Mouse (Mus musculus) heart, postnatal 36 days (tissue): ENCODE data around the gene Gm45021. TPM values are rescaled to one million over a fixed set of nuclear protein-coding genes. Genes with fewer than 3 reads are reported as not detected.
A peak's percentile ranks its signal among the peaks of the same experiment; 100 is the strongest.

ENCODE experiments used
- DNase-seq, 2 experiments: peaks; one replicate each; pipeline ENCODE4 v3.0.0; 2021 to 2022
- intact Hi-C: fragments of 180-260 bp; cut with DNase I; formaldehyde crosslinking; loops from one replicate; pipeline ENCODE4 v1.15.1; 2025
- total RNA-seq, 2 experiments: library from RNA; stranded (reverse); gene quantifications; 2 replicates each; pipeline ENCODE4 v1.2.3; 2021

Gene Gm45021
- total RNA-seq, 2 experiments from 2014 or later = not detected

- intact Hi-C loops = loop anchor here (1.0 to 10.0 kb wide), 4 partner anchors 60 to 466 kb away; no protein-coding TSS in a partner anchor
- peak in 1 of 2 experiments; percentile 19 for DNase-seq
Observed at GRCm38 (mm10) chr6:48642764-48643292, 53.4 kb downstream of the Gm45021 start.

GRCm38 (mm10) chr6:48645660-48646308 lies 56.4 kb downstream of the Gm45021 start:
- peak; percentile 75 to 80 for DNase-seq
- intact Hi-C loops = loop anchor here (1.0 to 10.0 kb wide), 5 partner anchors 101 to 309 kb away; partner anchors contain the start of gene Gimap5

- intact Hi-C loops = loop anchor here (2.0 to 10.0 kb wide), 3 partner anchors 101 to 309 kb away; partner anchors contain the start of gene Gimap5
- DNase-seq = no peak
Observed at GRCm38 (mm10) chr6:48646309-48646690, 56.9 kb downstream of the Gm45021 start.

GRCm38 (mm10) chr6:48646995-48647394 lies 57.6 kb downstream of the Gm45021 start, which contains the start of gene Gimap8:
Gimap8 (plus strand) TSS chr6:48647234.
- peak in 1 of 2 experiments; percentile 64 for DNase-seq
- intact Hi-C loops = loop anchor here (1.0 to 10.0 kb wide), 4 partner anchors 60 to 308 kb away; partner anchors contain the start of gene Gimap5

- DNase-seq = no peak
- intact Hi-C loops = loop anchor here (1.0 to 10.0 kb wide), 5 partner anchors 27 to 307 kb away; partner anchors contain the start of gene Gimap5
Observed at GRCm38 (mm10) chr6:48647611-48648010, 58.2 kb downstream of the Gm45021 start.

- intact Hi-C loops = loop anchor here (2.0 to 10.0 kb wide), 3 partner anchors 26 to 306 kb away; no protein-coding TSS in a partner anchor
- DNase-seq = no peak
Observed at GRCm38 (mm10) chr6:48648779-48649178, 59.4 kb downstream of the Gm45021 start.

- intact Hi-C loops = no loop called here
- no peak for DNase-seq
Observed at GRCm38 (mm10) chr6:48650041-48650440, 60.6 kb downstream of the Gm45021 start.

GRCm38 (mm10) chr6:48658721-48659120 lies 69.3 kb downstream of the Gm45021 start:
- intact Hi-C loops = no loop called here
- no peak for DNase-seq

Other genes with a start within 250 kb of the Gm45021 start
- gene Krba1, start 194.0 kb upstream of the Gm45021 start, total RNA-seq = 10 to 100 TPM; 17.7 to 21.5 TPM
- gene Zfp467, start 143.8 kb upstream of the Gm45021 start, total RNA-seq = 10 to 100 TPM; 10.8 to 15.4 TPM
- under 1 TPM; 0.41 to 0.53 TPM for gene Sspo, start 141.4 kb upstream of the Gm45021 start, total RNA-seq
- gene Atp6v0e2, start 52.0 kb upstream of the Gm45021 start, total RNA-seq = 10 to 100 TPM; 18.7 to 20.9 TPM
- 10 to 100 TPM; 16.7 to 26.6 TPM for gene Lrrc61, start 34.8 kb upstream of the Gm45021 start, total RNA-seq
- gene Rarres2, start 16.8 kb upstream of the Gm45021 start, total RNA-seq = 100 to 1,000 TPM in 1 of 2 experiments, 10 to 100 TPM in 1; 70.4 to 101 TPM
- 10 to 100 TPM; 27.3 to 33.7 TPM for gene Repin1, start 4.3 kb downstream of the Gm45021 start, total RNA-seq
- 1 to 10 TPM in 1 of 2 experiments, not detected in 1; 3.7 TPM for gene Gm44965, start 4.3 kb downstream of the Gm45021 start, total RNA-seq
- gene Zfp775, start 12.5 kb downstream of the Gm45021 start, total RNA-seq = 10 to 100 TPM; 10.4 to 10.7 TPM
- under 1 TPM; 0.33 to 0.38 TPM for gene AI854703, start 37.2 kb downstream of the Gm45021 start, total RNA-seq
- gene Gimap8, start 57.6 kb downstream of the Gm45021 start, total RNA-seq = 1 to 10 TPM; 6.7 to 6.8 TPM
- 1 to 10 TPM; 4.8 to 5.2 TPM for gene Gimap9, start 86.5 kb downstream of the Gm45021 start, total RNA-seq
- 10 to 100 TPM; 23.6 to 30.4 TPM for gene Gimap4, start 94.9 kb downstream of the Gm45021 start, total RNA-seq
- 10 to 100 TPM; 40.5 to 46.0 TPM for gene Gimap6, start 118.6 kb downstream of the Gm45021 start, total RNA-seq
- 1 to 10 TPM; 3.1 to 4.7 TPM for gene Gm28053, start 129.0 kb downstream of the Gm45021 start, total RNA-seq
- gene Gimap7, start 129.0 kb downstream of the Gm45021 start, total RNA-seq = under 1 TPM in 1 of 2 experiments, not detected in 1; 0.22 TPM
- gene Gimap1, start 149.4 kb downstream of the Gm45021 start, total RNA-seq = 10 to 100 TPM in 1 of 2 experiments, 1 to 10 TPM in 1; 8.1 to 11.8 TPM
- gene Gimap5, start 156.6 kb downstream of the Gm45021 start, total RNA-seq = 1 to 10 TPM; 6.0 to 6.6 TPM
- gene Gimap3, start 181.2 kb downstream of the Gm45021 start, total RNA-seq = under 1 TPM; 0.51 to 0.53 TPM